Mouse (Mus musculus): ENCODE results near the gene Rpusd3. TPM values are rescaled to one million over a fixed set of nuclear protein-coding genes. Genes with fewer than 3 reads are reported as not detected.

Gene Rpusd3
- total and polyA plus RNA-seq, 3 experiments, result 7.7 to 113 (median 20.2) TPM

- H3K27me3 ChIP-seq (ENCODE audit: insufficient read depth, low read length), result peaks cover 4% of the 10 kb centered on the region
- H3K36me3 ChIP-seq (replicated peaks), result peaks cover 62% of the 10 kb centered on the region
- no peaks in the 10 kb centered on the region for H3K9me3 ChIP-seq (replicated peaks)
- ATAC-seq (ENCODE audit: extremely low read depth, insufficient number of reproducible peaks, low FRiP score, poor library complexity, severe bottlenecking), result no peak
- H3K4me3 ChIP-seq (ENCODE audit: low read depth, low read length), result no peak overlapping the region
- TF ChIP-seq GATA2 (IDR thresholded peaks at IDR 0.05; ENCODE audit: borderline replicate concordance, low read depth, low read length), result no peak
- no peak for DNase-seq (ENCODE audit: low spot score)
- peaks cover 3% of the 10 kb centered on the region for H3K4me1 ChIP-seq (ENCODE audit: insufficient read depth, low read depth, low read length)
Observed at GRCm38 (mm10) chr6:113367574-113367973, 51.6 kb downstream of the Rpusd3 start.

GRCm38 (mm10) chr6:113366639-113367038 is 52.5 kb downstream of the Rpusd3 start:
- DNase-seq (ENCODE audit: low spot score) (no peak), ATAC-seq (ENCODE audit: extremely low read depth, insufficient number of reproducible peaks, low FRiP score, poor library complexity, severe bottlenecking) (no peak)
- TF ChIP-seq GATA1 (IDR thresholded peaks at IDR 0.05; ENCODE audit: borderline replicate concordance, low read length) (no peak), POLR2AphosphoS5 (IDR thresholded peaks at IDR 0.05; ENCODE audit: insufficient replicate concordance, low read depth, low read length) (no peak), CTCF (IDR thresholded peaks at IDR 0.05; ENCODE audit: low read depth, low read length) (no peak), TAL1 (conservative IDR thresholded peaks at IDR 0.05; ENCODE audit: low read depth, low read length) (no peak), GATA2 (IDR thresholded peaks at IDR 0.05; ENCODE audit: borderline replicate concordance, low read depth, low read length) (no peak)
- peaks cover 3% of the 10 kb centered on the region for H3K4me1 ChIP-seq (ENCODE audit: insufficient read depth, low read depth, low read length)
- H3K9me3 ChIP-seq (replicated peaks), result no peaks in the 10 kb centered on the region
- H3K36me3 ChIP-seq (replicated peaks), result peaks cover 53% of the 10 kb centered on the region
- peaks cover 10% of the 10 kb centered on the region for H3K27me3 ChIP-seq (ENCODE audit: insufficient read depth, low read length)
- no peak overlapping the region for H3K4me3 ChIP-seq (ENCODE audit: low read depth, low read length)

Other genes with a start within 250 kb of the Rpusd3 start
Only the 20 nearest of the 21 such genes appear.
- gene Mtmr14, start 181.5 kb downstream of the Rpusd3 start, total RNA-seq (2014; fragmentation: Nextera tagmentation), result 21.1 and 21.8 TPM in 2 replicates
- 30.6 and 41.8 TPM in 2 replicates for gene Mtmr14, start 181.5 kb downstream of the Rpusd3 start, total RNA-seq (2017)
- 43.2 and 53.7 TPM in 2 replicates for gene Mtmr14, start 181.5 kb downstream of the Rpusd3 start, polyA plus RNA-seq (2012)
- 0.24 TPM in 1 of 2 replicates, not detected in the other for gene Cpne9, start 137.0 kb downstream of the Rpusd3 start, total RNA-seq (2014; fragmentation: Nextera tagmentation)
- 0.11 TPM in 1 of 2 replicates, not detected in the other for gene Cpne9, start 137.0 kb downstream of the Rpusd3 start, total RNA-seq (2017)
- gene Cpne9, start 137.0 kb downstream of the Rpusd3 start, polyA plus RNA-seq (2012), result 0.04 TPM in 1 of 2 replicates, not detected in the other
- 46.5 and 56.0 TPM in 2 replicates for gene Brpf1, start 112.2 kb downstream of the Rpusd3 start, total RNA-seq (2014; fragmentation: Nextera tagmentation)
- 26.5 and 26.9 TPM in 2 replicates for gene Brpf1, start 112.2 kb downstream of the Rpusd3 start, total RNA-seq (2017)
- gene Brpf1, start 112.2 kb downstream of the Rpusd3 start, polyA plus RNA-seq (2012), result 37.9 and 40.6 TPM in 2 replicates
- gene Ogg1, start 92.4 kb downstream of the Rpusd3 start, total RNA-seq (2014; fragmentation: Nextera tagmentation), result 30.4 and 56.3 TPM in 2 replicates
- gene Ogg1, start 92.4 kb downstream of the Rpusd3 start, total RNA-seq (2017), result 10.9 and 11.5 TPM in 2 replicates
- 10.4 and 11.3 TPM in 2 replicates for gene Ogg1, start 92.4 kb downstream of the Rpusd3 start, polyA plus RNA-seq (2012)
- gene Camk1, start 75.4 kb downstream of the Rpusd3 start, total RNA-seq (2014; fragmentation: Nextera tagmentation), result 0.98 TPM in 1 of 2 replicates, not detected in the other
- gene Camk1, start 75.4 kb downstream of the Rpusd3 start, total RNA-seq (2017), result 0.82 and 1.2 TPM in 2 replicates
- 0.07 and 0.10 TPM in 2 replicates for gene Camk1, start 75.4 kb downstream of the Rpusd3 start, polyA plus RNA-seq (2012)
- 33.2 and 35.2 TPM in 2 replicates for gene Tada3, start 41.5 kb downstream of the Rpusd3 start, total RNA-seq (2014; fragmentation: Nextera tagmentation)
- gene Tada3, start 41.5 kb downstream of the Rpusd3 start, total RNA-seq (2017), result 15.7 and 18.2 TPM in 2 replicates
- 65.3 and 88.5 TPM in 2 replicates for gene Tada3, start 41.5 kb downstream of the Rpusd3 start, polyA plus RNA-seq (2012)
- 69.7 and 96.4 TPM in 2 replicates for gene Arpc4, start 41.2 kb downstream of the Rpusd3 start, total RNA-seq (2014; fragmentation: Nextera tagmentation)
- 263 and 271 TPM in 2 replicates for gene Arpc4, start 41.2 kb downstream of the Rpusd3 start, total RNA-seq (2017)
- gene Arpc4, start 41.2 kb downstream of the Rpusd3 start, polyA plus RNA-seq (2012), result 247 and 264 TPM in 2 replicates
- 43.3 and 47.6 TPM in 2 replicates for gene Ttll3, start 30.1 kb downstream of the Rpusd3 start, total RNA-seq (2014; fragmentation: Nextera tagmentation)
- gene Ttll3, start 30.1 kb downstream of the Rpusd3 start, total RNA-seq (2017), result 20.5 and 22.7 TPM in 2 replicates
- 10.2 and 15.1 TPM in 2 replicates for gene Ttll3, start 30.1 kb downstream of the Rpusd3 start, polyA plus RNA-seq (2012)
- gene Cidec, start 16.4 kb upstream of the Rpusd3 start, total RNA-seq (2014; fragmentation: Nextera tagmentation), result not detected in 2 replicates
- gene Cidec, start 16.4 kb upstream of the Rpusd3 start, total RNA-seq (2017), result 0.06 and 0.27 TPM in 2 replicates
- not detected in 2 replicates for gene Cidec, start 16.4 kb upstream of the Rpusd3 start, polyA plus RNA-seq (2012)
- 19.4 and 21.7 TPM in 2 replicates for gene Jagn1, start 23.2 kb upstream of the Rpusd3 start, total RNA-seq (2014; fragmentation: Nextera tagmentation)
- gene Jagn1, start 23.2 kb upstream of the Rpusd3 start, total RNA-seq (2017), result 12.9 and 14.0 TPM in 2 replicates
- gene Jagn1, start 23.2 kb upstream of the Rpusd3 start, polyA plus RNA-seq (2012), result 5.6 and 6.3 TPM in 2 replicates
- not detected in 2 replicates for gene Il17re, start 39.1 kb upstream of the Rpusd3 start, total RNA-seq (2014; fragmentation: Nextera tagmentation)
- 0.17 and 0.22 TPM in 2 replicates for gene Il17re, start 39.1 kb upstream of the Rpusd3 start, total RNA-seq (2017)
- gene Il17re, start 39.1 kb upstream of the Rpusd3 start, polyA plus RNA-seq (2012), result not detected in 2 replicates
- not detected in 2 replicates for gene Il17rc, start 52.1 kb upstream of the Rpusd3 start, total RNA-seq (2014; fragmentation: Nextera tagmentation)
- gene Il17rc, start 52.1 kb upstream of the Rpusd3 start, total RNA-seq (2017), result not detected in 2 replicates
- 0.07 and 0.17 TPM in 2 replicates for gene Il17rc, start 52.1 kb upstream of the Rpusd3 start, polyA plus RNA-seq (2012)
- 8.5 and 9.9 TPM in 2 replicates for gene Creld1, start 64.0 kb upstream of the Rpusd3 start, total RNA-seq (2014; fragmentation: Nextera tagmentation)
- 5.8 and 7.4 TPM in 2 replicates for gene Creld1, start 64.0 kb upstream of the Rpusd3 start, total RNA-seq (2017)
- gene Creld1, start 64.0 kb upstream of the Rpusd3 start, polyA plus RNA-seq (2012), result 17.3 and 19.8 TPM in 2 replicates
- not detected in 2 replicates for gene Prrt3, start 82.6 kb upstream of the Rpusd3 start, total RNA-seq (2014; fragmentation: Nextera tagmentation)
- under 0.01 and 0.12 TPM in 2 replicates for gene Prrt3, start 82.6 kb upstream of the Rpusd3 start, total RNA-seq (2017)
- gene Prrt3, start 82.6 kb upstream of the Rpusd3 start, polyA plus RNA-seq (2012), result not detected in 2 replicates
- gene Emc3, start 112.3 kb upstream of the Rpusd3 start, total RNA-seq (2014; fragmentation: Nextera tagmentation), result 54.4 and 56.1 TPM in 2 replicates
- gene Emc3, start 112.3 kb upstream of the Rpusd3 start, total RNA-seq (2017), result 34.8 and 37.1 TPM in 2 replicates
- gene Emc3, start 112.3 kb upstream of the Rpusd3 start, polyA plus RNA-seq (2012), result 18.8 and 22.9 TPM in 2 replicates
- gene Fancd2, start 112.3 kb upstream of the Rpusd3 start, total RNA-seq (2014; fragmentation: Nextera tagmentation), result 47.2 and 83.5 TPM in 2 replicates
- gene Fancd2, start 112.3 kb upstream of the Rpusd3 start, total RNA-seq (2017), result 32.9 and 41.1 TPM in 2 replicates
- 2.2 TPM in 2 replicates for gene Fancd2, start 112.3 kb upstream of the Rpusd3 start, polyA plus RNA-seq (2012)
- gene Fancd2os, start 181.4 kb upstream of the Rpusd3 start, total RNA-seq (2014; fragmentation: Nextera tagmentation), result not detected in 2 replicates
- gene Fancd2os, start 181.4 kb upstream of the Rpusd3 start, total RNA-seq (2017), result 0.16 TPM in 1 of 2 replicates, not detected in the other
- not detected in 2 replicates for gene Fancd2os, start 181.4 kb upstream of the Rpusd3 start, polyA plus RNA-seq (2012)
- gene Brk1, start 185.4 kb upstream of the Rpusd3 start, total RNA-seq (2014; fragmentation: Nextera tagmentation), result 186 and 193 TPM in 2 replicates
- 167 and 180 TPM in 2 replicates for gene Brk1, start 185.4 kb upstream of the Rpusd3 start, total RNA-seq (2017)
- 29.2 and 42.6 TPM in 2 replicates for gene Brk1, start 185.4 kb upstream of the Rpusd3 start, polyA plus RNA-seq (2012)
- gene Vhl, start 204.6 kb upstream of the Rpusd3 start, total RNA-seq (2014; fragmentation: Nextera tagmentation), result 9.0 and 12.5 TPM in 2 replicates
- gene Vhl, start 204.6 kb upstream of the Rpusd3 start, total RNA-seq (2017), result 25.4 and 26.1 TPM in 2 replicates
- 6.4 and 7.9 TPM in 2 replicates for gene Vhl, start 204.6 kb upstream of the Rpusd3 start, polyA plus RNA-seq (2012)
- gene Irak2, start 219.1 kb upstream of the Rpusd3 start, total RNA-seq (2014; fragmentation: Nextera tagmentation), result 7.4 and 21.2 TPM in 2 replicates
- 10.9 and 11.7 TPM in 2 replicates for gene Irak2, start 219.1 kb upstream of the Rpusd3 start, total RNA-seq (2017)
- 10.2 and 13.7 TPM in 2 replicates for gene Irak2, start 219.1 kb upstream of the Rpusd3 start, polyA plus RNA-seq (2012)

Data from G1E (cell line).